Mouse (Mus musculus) myocyte (in vitro differentiated cells): ENCODE measurements around the gene Olfr689. TPM values are rescaled to one million over a fixed set of nuclear protein-coding genes. Genes with fewer than 3 reads are reported as not detected.

ENCODE experiments used
- H3K27me3 ChIP-seq: one replicate; pipeline ENCODE4 v1.6.1; 2011; ENCODE audit not compliant: control insufficient read depth, insufficient read depth, insufficient read length
- H3K36me3 ChIP-seq: one replicate; pipeline ENCODE4 v1.6.1; 2011; ENCODE audit not compliant: control insufficient read depth, insufficient read depth
- H3K4me2 ChIP-seq: one replicate; pipeline ENCODE4 v1.6.1; 2011; ENCODE audit warnings: low read depth, control low read depth
- H3K4me3 ChIP-seq: one replicate; pipeline ENCODE4 v1.5.1; 2011; ENCODE audit warnings: mild to moderate bottlenecking, control low read depth, moderate library complexity
- H3K79me2 ChIP-seq: one replicate; pipeline ENCODE4 v1.6.1; 2011; ENCODE audit not compliant: control insufficient read depth, insufficient read depth
- H3ac ChIP-seq: one replicate; pipeline ENCODE4 v1.6.1; 2011; ENCODE audit not compliant: control insufficient read depth, insufficient read length
- CEBPB ChIP-seq: IDR thresholded peaks from 2 replicates; pipeline ENCODE4 v1.6.1; 2011; ENCODE audit warnings: mild to moderate bottlenecking, moderate library complexity; ENCODE audit not compliant: poor library complexity, insufficient read depth, severe bottlenecking
- E2F4 ChIP-seq: IDR thresholded peaks from one replicate; pipeline ENCODE4 v1.6.1; 2011; ENCODE audit warnings: mild to moderate bottlenecking, control low read depth, moderate library complexity; ENCODE audit not compliant: insufficient read depth
- MAX ChIP-seq: IDR thresholded peaks from one replicate; pipeline ENCODE4 v1.6.1; 2011; ENCODE audit warnings: low read depth, mild to moderate bottlenecking, control low read depth
- MYOD1 ChIP-seq, 3 experiments: IDR thresholded peaks; one replicate each; pipeline ENCODE4 v1.6.1; 2011; ENCODE audit warnings: control low read depth in 2 of 3, low read depth in 2 of 3, mild to moderate bottlenecking in 2 of 3, moderate library complexity in 1 of 3; ENCODE audit not compliant: insufficient read length in 2 of 3, control insufficient read depth in 1 of 3
- MYOG ChIP-seq, 3 experiments: IDR thresholded peaks; one replicate each; pipeline ENCODE4 v1.6.1; 2011; ENCODE audit warnings: control low read depth in 2 of 3, low read depth in 2 of 3, mild to moderate bottlenecking in 2 of 3; ENCODE audit not compliant: insufficient read length in 2 of 3, control insufficient read depth in 1 of 3, insufficient read depth in 1 of 3
- POLR2A ChIP-seq: IDR thresholded peaks from one replicate; pipeline ENCODE4 v1.6.1; 2011; ENCODE audit warnings: low read depth, mild to moderate bottlenecking, control low read depth, moderate library complexity; ENCODE audit not compliant: insufficient read length
- POLR2AphosphoS2 ChIP-seq: IDR thresholded peaks from one replicate; pipeline ENCODE4 v1.6.1; 2011; ENCODE audit warnings: low read depth, control low read depth; ENCODE audit not compliant: insufficient read length
- REST ChIP-seq: IDR thresholded peaks from one replicate; pipeline ENCODE4 v1.6.1; 2011; ENCODE audit warnings: mild to moderate bottlenecking, control low read depth, moderate library complexity; ENCODE audit not compliant: insufficient read depth, insufficient read length
- TCF12 ChIP-seq: IDR thresholded peaks from one replicate; pipeline ENCODE4 v1.6.1; 2011; ENCODE audit warnings: mild to moderate bottlenecking, control low read depth; ENCODE audit not compliant: poor library complexity, insufficient read depth, severe bottlenecking
- TCF3 ChIP-seq: IDR thresholded peaks from one replicate; pipeline ENCODE4 v1.6.1; 2011; ENCODE audit warnings: low read depth, control low read depth; ENCODE audit not compliant: insufficient read length
- USF1 ChIP-seq: IDR thresholded peaks from one replicate; pipeline ENCODE4 v1.6.1; 2011; ENCODE audit warnings: low read depth, mild to moderate bottlenecking, control low read depth, moderate library complexity
- polyA plus RNA-seq: library from polyadenylated mRNA; unstranded; fragments of >200 nt; fragmentation: generic; extraction: Trizol; gene quantifications from one replicate; pipeline ENCODE4 v1.2.1, GENCODE M21; 2012; ENCODE audit warnings: missing spikeins

The Olfr689 gene
- polyA plus RNA-seq, 1 experiment, result not detected

DNA sequence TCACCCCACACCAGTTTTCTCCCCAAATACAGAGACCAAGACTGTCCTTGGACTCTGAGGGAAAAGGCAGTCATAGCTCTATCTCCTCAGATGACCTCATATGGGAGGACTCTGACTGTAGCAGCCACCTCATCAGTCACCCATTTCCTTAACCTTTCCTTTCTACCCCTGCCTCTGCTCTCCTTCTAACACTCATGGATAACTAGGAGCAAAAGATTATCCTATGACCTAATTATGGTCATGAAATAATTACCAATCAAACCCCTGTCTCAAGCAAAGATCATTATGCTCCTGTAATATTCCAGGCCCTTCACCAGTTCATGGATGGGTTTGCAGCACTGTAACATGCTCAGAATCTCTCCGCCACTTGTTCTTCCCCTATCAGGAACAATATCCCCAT, 57.0 kb downstream of the Olfr689 start, which contains the start of gene Olfr692:
Gene Olfr692, plus strand, starts transcription at position 301 of the 400 bp plus-strand sequence.
- no peak within 1 kb of the TSS for H3K4me2 ChIP-seq
- H3K36me3 ChIP-seq, result peaks cover 3% of the 10 kb centered on the region
- H3ac ChIP-seq, result no peak within 1 kb of the TSS
- no peak within 1 kb of the TSS for H3K4me3 ChIP-seq
- H3K79me2 ChIP-seq, result no peaks in the 10 kb centered on the region
- no peaks in the 10 kb centered on the region for H3K27me3 ChIP-seq
- no peak for TF ChIP-seq MYOG (IDR thresholded peaks at IDR 0.05; ENCODE audit: control insufficient read depth in 1 of 3, insufficient read depth in 1 of 3, insufficient read length in 2 of 3, low read depth in 2 of 3)
- TF ChIP-seq POLR2AphosphoS2, result no peak
- no peak for TF ChIP-seq TCF12
- no peak for TF ChIP-seq MAX
- no peak for TF ChIP-seq POLR2A
- TF ChIP-seq CEBPB, result no peak
- no peak for TF ChIP-seq TCF3
- TF ChIP-seq USF1, result no peak
- no peak for TF ChIP-seq REST
- no peak for TF ChIP-seq MYOD1 (IDR thresholded peaks at IDR 0.05; ENCODE audit: control insufficient read depth in 1 of 3, insufficient read length in 2 of 3, low read depth in 2 of 3)
- no peak for TF ChIP-seq E2F4

GRCm38 (mm10) chr7:105368521-105368920, 57.6 kb downstream of the Olfr689 start:
- Histone ChIP-seq H3K4me3 (no peak overlapping the region), H3K27me3 (no peaks in the 10 kb centered on the region), H3K4me2 (no peak overlapping the region), H3ac (no peak overlapping the region), H3K36me3 (peaks cover 5% of the 10 kb centered on the region), H3K79me2 (no peaks in the 10 kb centered on the region)
- TF ChIP-seq E2F4, result no peak
- TF ChIP-seq POLR2AphosphoS2, result no peak
- TF ChIP-seq REST, result no peak
- no peak for TF ChIP-seq TCF12
- TF ChIP-seq CEBPB, result no peak
- no peak for TF ChIP-seq MYOG (IDR thresholded peaks at IDR 0.05; ENCODE audit: control insufficient read depth in 1 of 3, insufficient read depth in 1 of 3, insufficient read length in 2 of 3, low read depth in 2 of 3)
- TF ChIP-seq POLR2A, result no peak
- TF ChIP-seq MAX, result no peak

Other genes starting within 250 kb of the Olfr689 start
- not detected for gene Olfr678, start 246.7 kb upstream of the Olfr689 start, polyA plus RNA-seq
- not detected for gene Olfr679, start 230.0 kb upstream of the Olfr689 start, polyA plus RNA-seq
- not detected for gene Olfr680-ps1, start 218.3 kb upstream of the Olfr689 start, polyA plus RNA-seq
- not detected for gene Olfr681, start 194.3 kb upstream of the Olfr689 start, polyA plus RNA-seq
- not detected for gene Olfr683, start 164.2 kb upstream of the Olfr689 start, polyA plus RNA-seq
- not detected for gene Olfr684, start 147.5 kb upstream of the Olfr689 start, polyA plus RNA-seq
- gene Olfr685, start 125.2 kb upstream of the Olfr689 start, polyA plus RNA-seq, result not detected
- not detected for gene Olfr686, start 103.7 kb upstream of the Olfr689 start, polyA plus RNA-seq
- gene Olfr688, start 23.1 kb upstream of the Olfr689 start, polyA plus RNA-seq, result not detected
- not detected for gene Olfr690, start 22.9 kb downstream of the Olfr689 start, polyA plus RNA-seq
- gene Olfr691, start 31.1 kb downstream of the Olfr689 start, polyA plus RNA-seq, result not detected
- gene Olfr692, start 57.1 kb downstream of the Olfr689 start, polyA plus RNA-seq, result not detected
- not detected for gene Gm5901, start 63.9 kb downstream of the Olfr689 start, polyA plus RNA-seq
- gene Fam160a2, start 88.9 kb downstream of the Olfr689 start, polyA plus RNA-seq, result 16.4 TPM
- gene Cnga4, start 93.4 kb downstream of the Olfr689 start, polyA plus RNA-seq, result 0.05 TPM
- not detected for gene Cckbr, start 114.6 kb downstream of the Olfr689 start, polyA plus RNA-seq
- gene Cavin3, start 171.1 kb downstream of the Olfr689 start, polyA plus RNA-seq, result 88.4 TPM
- 45.5 TPM for gene Smpd1, start 243.2 kb downstream of the Olfr689 start, polyA plus RNA-seq